Mouse (Mus musculus) intestine, embryonic 15.5 days (tissue): ENCODE data around the gene Nrip1. TPM values are rescaled to one million over a fixed set of nuclear protein-coding genes. Genes with fewer than 3 reads are reported as not detected.

Source experiments
- ATAC-seq: fragments of 200-750 bp; cut with Nextera tagmentation; 2 replicates; pipeline ENCODE4 v1.8.0; 2017; ENCODE audit warnings: moderate TSS enrichment, moderate library complexity
- H3K27ac ChIP-seq: fragments of 300-500 bp; sonication (generic); 2 replicates; pipeline ENCODE4 v1.5.1; 2015; ENCODE audit warnings: mild to moderate bottlenecking, inconsistent platforms
- H3K27me3 ChIP-seq: fragments of 300-500 bp; sonication (generic); replicated peaks from 2 replicates; pipeline ENCODE4 v1.6.1; 2015; ENCODE audit warnings: inconsistent platforms
- H3K36me3 ChIP-seq: fragments of 300-500 bp; sonication (generic); 2 replicates; pipeline ENCODE4 v1.6.1; 2015; ENCODE audit warnings: inconsistent platforms
- H3K4me1 ChIP-seq: fragments of 300-500 bp; sonication (generic); replicated peaks from 2 replicates; pipeline ENCODE4 v1.6.1; 2015; ENCODE audit warnings: inconsistent platforms
- H3K4me2 ChIP-seq: fragments of 300-500 bp; sonication (generic); replicated peaks from 2 replicates; pipeline ENCODE4 v1.6.1; 2015; ENCODE audit warnings: mild to moderate bottlenecking, inconsistent platforms
- H3K4me3 ChIP-seq: fragments of 300-500 bp; sonication (generic); replicated peaks from 2 replicates; pipeline ENCODE4 v1.5.1; 2015; ENCODE audit warnings: inconsistent platforms
- H3K9ac ChIP-seq: fragments of 300-500 bp; sonication (generic); 2 replicates; pipeline ENCODE4 v1.6.1; 2015; ENCODE audit warnings: inconsistent platforms
- H3K9me3 ChIP-seq: fragments of 300-500 bp; sonication (generic); 2 replicates; pipeline ENCODE4 v1.6.1; 2016; ENCODE audit warnings: inconsistent platforms
- WGBS: fragments of 180-500 bp; shearing (Covaris S2); methylation state at CpG from one replicate; pipeline ENCODE4 v1.1.7; 2015; 5-methylcytosine and 5-hydroxymethylcytosine counted together
- polyA plus RNA-seq: library from polyadenylated mRNA; unstranded; fragments of >200 nt; fragmentation: Nextera tagmentation; extraction: Ambion mirVana; gene quantifications from 2 replicates; pipeline ENCODE4 v1.2.1, GENCODE M21; 2015

The Nrip1 gene
- polyA plus RNA-seq, 1 experiment from 2014 or later: 36.6 TPM

- Histone ChIP-seq H3K4me2 (no peak overlapping the region), H3K27ac (no peak overlapping the region), H3K9ac (no peak overlapping the region), H3K9me3 (no peaks in the 10 kb centered on the region), H3K4me3 (no peak overlapping the region), H3K36me3 (no peaks in the 10 kb centered on the region), H3K4me1 (no peaks in the 10 kb centered on the region), H3K27me3 (no peaks in the 10 kb centered on the region)
- ATAC-seq: no peak
- 70% methylated on average over 6 of the region's 6 CpGs for WGBS
These were observed 91.8 kb downstream of the Nrip1 start for GRCm38 (mm10) chr16:76281850-76282249.

GRCm38 (mm10) chr16:76280365-76280764 is 93.3 kb downstream of the Nrip1 start:
- H3K27me3 ChIP-seq: no peaks in the 10 kb centered on the region
- H3K9ac ChIP-seq: no peak overlapping the region
- no peak overlapping the region for H3K4me3 ChIP-seq
- ATAC-seq: no peak
- H3K27ac ChIP-seq: no peak overlapping the region
- H3K9me3 ChIP-seq: no peaks in the 10 kb centered on the region
- no peaks in the 10 kb centered on the region for H3K36me3 ChIP-seq
- 88% methylated on average over 8 of the region's 8 CpGs for WGBS
- H3K4me1 ChIP-seq: no peaks in the 10 kb centered on the region
- H3K4me2 ChIP-seq: no peak overlapping the region

- no peak for ATAC-seq
- WGBS: 76% methylated on average over 3 of the region's 3 CpGs
- Histone ChIP-seq H3K4me1 (no peaks in the 10 kb centered on the region), H3K4me2 (no peak overlapping the region), H3K4me3 (no peak overlapping the region), H3K27me3 (no peaks in the 10 kb centered on the region), H3K36me3 (no peaks in the 10 kb centered on the region), H3K9ac (no peak overlapping the region), H3K9me3 (no peaks in the 10 kb centered on the region), H3K27ac (no peak overlapping the region)
These were observed 97.4 kb downstream of the Nrip1 start for GRCm38 (mm10) chr16:76276271-76276670.

- Histone ChIP-seq H3K4me2 (no peak overlapping the region), H3K27ac (no peak overlapping the region), H3K4me3 (no peak overlapping the region), H3K9ac (no peak overlapping the region), H3K4me1 (no peaks in the 10 kb centered on the region), H3K9me3 (no peaks in the 10 kb centered on the region), H3K27me3 (no peaks in the 10 kb centered on the region), H3K36me3 (no peaks in the 10 kb centered on the region)
- 83% methylated on average over 3 of the region's 3 CpGs for WGBS
- no peak for ATAC-seq
These were observed 98.0 kb downstream of the Nrip1 start for GRCm38 (mm10) chr16:76275584-76275983.

- no peak overlapping the region for H3K27ac ChIP-seq
- H3K36me3 ChIP-seq: no peaks in the 10 kb centered on the region
- no peaks in the 10 kb centered on the region for H3K27me3 ChIP-seq
- 72% methylated on average over 7 of the region's 7 CpGs for WGBS
- no peak overlapping the region for H3K4me2 ChIP-seq
- H3K9ac ChIP-seq: no peak overlapping the region
- no peaks in the 10 kb centered on the region for H3K9me3 ChIP-seq
- no peak for ATAC-seq
- H3K4me3 ChIP-seq: no peak overlapping the region
- H3K4me1 ChIP-seq: no peaks in the 10 kb centered on the region
These were observed 98.5 kb downstream of the Nrip1 start for GRCm38 (mm10) chr16:76275166-76275565.

GRCm38 (mm10) chr16:76266635-76267268 is 106.9 kb downstream of the Nrip1 start:
- no peaks in the 10 kb centered on the region for H3K9me3 ChIP-seq
- no peaks in the 10 kb centered on the region for H3K4me1 ChIP-seq
- H3K4me2 ChIP-seq: no peak overlapping the region
- H3K9ac ChIP-seq: no peak overlapping the region
- no peak overlapping the region for H3K27ac ChIP-seq
- H3K27me3 ChIP-seq: no peaks in the 10 kb centered on the region
- whole genome bisulfite sequencing: 85% methylated on average over 9 of the region's 9 CpGs
- ATAC-seq: no peak
- H3K4me3 ChIP-seq: no peak overlapping the region
- H3K36me3 ChIP-seq: no peaks in the 10 kb centered on the region

GRCm38 (mm10) chr16:76265874-76266273 is 107.8 kb downstream of the Nrip1 start:
- Histone ChIP-seq H3K27ac (no peak overlapping the region), H3K9ac (no peak overlapping the region), H3K4me2 (no peak overlapping the region), H3K4me1 (no peaks in the 10 kb centered on the region), H3K27me3 (no peaks in the 10 kb centered on the region), H3K9me3 (no peaks in the 10 kb centered on the region), H3K36me3 (no peaks in the 10 kb centered on the region), H3K4me3 (no peak overlapping the region)
- no peak for ATAC-seq
- WGBS: 63% methylated on average over 2 of the region's 2 CpGs

- H3K27me3 ChIP-seq: no peaks in the 10 kb centered on the region
- H3K36me3 ChIP-seq: no peaks in the 10 kb centered on the region
- H3K9me3 ChIP-seq: no peaks in the 10 kb centered on the region
- no peak overlapping the region for H3K9ac ChIP-seq
- no peak overlapping the region for H3K4me2 ChIP-seq
- no peak overlapping the region for H3K27ac ChIP-seq
- 63% methylated on average over 6 of the region's 6 CpGs for WGBS
- no peak for ATAC-seq
- no peaks in the 10 kb centered on the region for H3K4me1 ChIP-seq
- no peak overlapping the region for H3K4me3 ChIP-seq
These were observed 108.3 kb downstream of the Nrip1 start for GRCm38 (mm10) chr16:76265301-76265700.

- WGBS: 67% methylated on average over 3 of the region's 4 CpGs
- H3K9me3 ChIP-seq: no peaks in the 10 kb centered on the region
These were observed 110.2 kb downstream of the Nrip1 start for GRCm38 (mm10) chr16:76263393-76263792.

GRCm38 (mm10) chr16:76260296-76260695 is 113.3 kb downstream of the Nrip1 start:
- Histone ChIP-seq H3K4me3 (no peak overlapping the region), H3K4me2 (no peak overlapping the region), H3K36me3 (no peaks in the 10 kb centered on the region), H3K27me3 (no peaks in the 10 kb centered on the region), H3K9ac (no peak overlapping the region), H3K9me3 (no peaks in the 10 kb centered on the region), H3K4me1 (no peaks in the 10 kb centered on the region), H3K27ac (no peak overlapping the region)
- WGBS: 56% methylated on average over 6 of the region's 6 CpGs
- no peak for ATAC-seq

More at GRCm38 (mm10) chr16:76263393-76263792, 110.2 kb downstream of the Nrip1 start:
- Histone ChIP-seq H3K4me3 (no peak overlapping the region), H3K9ac (no peak overlapping the region), H3K4me2 (no peak overlapping the region), H3K4me1 (no peaks in the 10 kb centered on the region), H3K36me3 (no peaks in the 10 kb centered on the region), H3K27ac (no peak overlapping the region), H3K27me3 (no peaks in the 10 kb centered on the region)
- ATAC-seq: no peak

GRCm38 (mm10) chr16:76251826-76252225 is 121.8 kb downstream of the Nrip1 start:
- Histone ChIP-seq H3K27me3 (no peaks in the 10 kb centered on the region), H3K9me3 (no peaks in the 10 kb centered on the region), H3K27ac (no peak overlapping the region), H3K4me1 (no peaks in the 10 kb centered on the region), H3K4me3 (no peak overlapping the region), H3K4me2 (no peak overlapping the region), H3K9ac (no peak overlapping the region), H3K36me3 (no peaks in the 10 kb centered on the region)
- no peak for ATAC-seq
- WGBS: 82% methylated on average over 10 of the region's 10 CpGs

GRCm38 (mm10) chr16:76249345-76250091 is 124.1 kb downstream of the Nrip1 start:
- no peak overlapping the region for H3K9ac ChIP-seq
- no peaks in the 10 kb centered on the region for H3K4me1 ChIP-seq
- H3K9me3 ChIP-seq: no peaks in the 10 kb centered on the region
- H3K27ac ChIP-seq: no peak overlapping the region
- WGBS: 82% methylated on average over 18 of the region's 18 CpGs
- H3K36me3 ChIP-seq: no peaks in the 10 kb centered on the region
- no peaks in the 10 kb centered on the region for H3K27me3 ChIP-seq
- ATAC-seq: no peak
- no peak overlapping the region for H3K4me2 ChIP-seq
- H3K4me3 ChIP-seq: no peak overlapping the region

- no peaks in the 10 kb centered on the region for H3K4me1 ChIP-seq
- no peaks in the 10 kb centered on the region for H3K27me3 ChIP-seq
- no peak overlapping the region for H3K4me2 ChIP-seq
- H3K36me3 ChIP-seq: no peaks in the 10 kb centered on the region
- no peak overlapping the region for H3K9ac ChIP-seq
- H3K27ac ChIP-seq: no peak overlapping the region
- ATAC-seq: peak; percentile 85
- H3K9me3 ChIP-seq: no peaks in the 10 kb centered on the region
- H3K4me3 ChIP-seq: no peak overlapping the region
- 87% methylated on average over 2 of the region's 2 CpGs for WGBS
These were observed 130.8 kb downstream of the Nrip1 start for GRCm38 (mm10) chr16:76242850-76243249.
